In the genomic region with DNA sequence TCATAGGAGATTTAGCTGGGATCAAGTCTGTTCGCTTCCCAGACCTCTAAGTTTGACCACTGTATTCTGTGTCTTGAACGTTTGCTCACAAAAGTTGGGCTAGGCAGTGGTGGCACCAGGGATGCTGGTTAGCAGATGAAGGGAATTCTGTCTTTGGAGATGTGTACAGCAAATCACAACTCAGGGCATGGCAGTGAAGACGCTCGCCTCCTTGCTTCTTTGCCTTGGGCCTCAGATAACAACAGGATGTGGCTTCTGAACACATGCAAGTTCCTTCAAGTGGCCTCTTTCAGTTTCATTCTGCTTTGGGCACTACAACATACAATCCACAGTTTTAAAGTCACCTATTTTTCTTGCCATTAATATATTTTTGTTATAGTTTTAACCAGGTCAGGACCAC, we compare ENCODE assay signal across 9 mouse cellular contexts. TPM values are rescaled to one million over a fixed set of nuclear protein-coding genes. Genes with fewer than 3 reads are reported as not detected.
A peak's percentile ranks its signal among the peaks of the same experiment; 100 is the strongest.
DNase-seq lines count a peak whose midpoint lies in the region; ATAC-seq and TF ChIP-seq lines count a peak whose summit lies in the region.
"Had no signal": no experiment of that assay in that cellular context is flagged by ENCODE, and none has a peak within 500 bp of the region (broad histone marks: within the 10 kb centered on the region; RNA-seq: fewer than 3 reads in every experiment).

No protein-coding gene starts in this region.

- H3K27me3 ChIP-seq in thymus, adult 2 months (ENCODE audit: control insufficient read depth, insufficient read depth, low read length) = no peaks in the 10 kb centered on the region
- H3K27me3 ChIP-seq in midbrain, embryonic 16.5 days (ENCODE audit: control insufficient read depth, insufficient read depth, low read depth, low read length) = no peaks in the 10 kb centered on the region
- no peaks in the 10 kb centered on the region for H3K27me3 ChIP-seq in hindbrain, embryonic 12.5 days

- 23% methylated on average over 4 of the region's 4 CpGs for WGBS in thymus, adult 2 months
- 90% methylated on average over 4 of the region's 4 CpGs for WGBS in midbrain, embryonic 16.5 days
- 87% methylated on average over 4 of the region's 4 CpGs for WGBS in hindbrain, embryonic 12.5 days

- peak; percentile 30 for DNase-seq in kidney, postnatal 10 days
- no peak for DNase-seq in kidney, postnatal 4 days
- DNase-seq in lung, postnatal 10 days = peak; percentile 32
- DNase-seq in thymus, adult 2 months = peak; percentile 58
- DNase-seq in urinary bladder, adult 2 months (ENCODE audit: low spot score) = no peak

- H3K27ac ChIP-seq in brown adipose tissue, adult 24 weeks (replicated peaks; ENCODE audit: low read depth, low read length) = peak overlapping the region; percentile 89
- peak overlapping the region; percentile 77 for H3K27ac ChIP-seq in thymus, adult 2 months (ENCODE audit: control insufficient read depth, insufficient read depth, low read length)
- H3K27ac ChIP-seq in midbrain, embryonic 16.5 days (ENCODE audit: low read length) = no peak overlapping the region
- no peak overlapping the region for H3K27ac ChIP-seq in hindbrain, embryonic 12.5 days

- peaks cover 39% of the 10 kb centered on the region for H3K4me1 ChIP-seq in brown adipose tissue, adult 24 weeks (ENCODE audit: control insufficient read depth, insufficient read depth, insufficient read length, low read length)
- peaks cover 39% of the 10 kb centered on the region for H3K4me1 ChIP-seq in thymus, adult 2 months (replicated peaks; ENCODE audit: control insufficient read depth, insufficient read depth, low read length)
- 0 out of 2 replicates have a peak, but pooled peaks cover 2% of the 10 kb centered on the region for H3K4me1 ChIP-seq in midbrain, embryonic 16.5 days (ENCODE audit: control insufficient read depth, insufficient read depth, low read length)
- H3K4me1 ChIP-seq in hindbrain, embryonic 12.5 days = peaks cover 14% of the 10 kb centered on the region

- no peak for TF ChIP-seq CTCF in thymus, adult 2 months (IDR thresholded peaks at IDR 0.05; ENCODE audit: borderline replicate concordance, control insufficient read depth, extremely low read depth, insufficient read depth, low read length, poor library complexity)

- H3K9me3 ChIP-seq in midbrain, embryonic 16.5 days (replicated peaks; ENCODE audit: control insufficient read depth, low read length, poor library complexity, severe bottlenecking) = no peaks in the 10 kb centered on the region
- H3K9me3 ChIP-seq in hindbrain, embryonic 12.5 days (replicated peaks) = no peaks in the 10 kb centered on the region

- H3K9ac ChIP-seq in midbrain, embryonic 16.5 days (ENCODE audit: low read depth, low read length) = no peak overlapping the region
- no peak overlapping the region for H3K9ac ChIP-seq in hindbrain, embryonic 12.5 days

- no peak overlapping the region for H3K4me2 ChIP-seq in midbrain, embryonic 16.5 days (ENCODE audit: low read length)
- no peak overlapping the region for H3K4me2 ChIP-seq in hindbrain, embryonic 12.5 days (replicated peaks)

- TF ChIP-seq POLR2A in thymus, adult 2 months (IDR thresholded peaks at IDR 0.05; ENCODE audit: control insufficient read depth, extremely low read depth, insufficient read depth, low read length, poor library complexity) = no peak

- H3K36me3 ChIP-seq in thymus, adult 2 months (ENCODE audit: control insufficient read depth, insufficient read depth, low read length) = no peaks in the 10 kb centered on the region
- H3K36me3 ChIP-seq in midbrain, embryonic 16.5 days (ENCODE audit: control insufficient read depth, insufficient read depth, low read length) = no peaks in the 10 kb centered on the region
- no peaks in the 10 kb centered on the region for H3K36me3 ChIP-seq in hindbrain, embryonic 12.5 days

- no peak for ATAC-seq in midbrain, embryonic 16.5 days
- ATAC-seq in hindbrain, embryonic 12.5 days (ENCODE audit: low FRiP score) = no peak

- no peak overlapping the region for H3K4me3 ChIP-seq in brown adipose tissue, adult 24 weeks (ENCODE audit: insufficient read depth, low read depth, low read length)
- H3K4me3 ChIP-seq in thymus, adult 2 months (ENCODE audit: control insufficient read depth, insufficient read depth, low read length) = no peak overlapping the region
- H3K4me3 ChIP-seq in midbrain, embryonic 16.5 days (ENCODE audit: low read depth, low read length) = no peak overlapping the region
- no peak overlapping the region for H3K4me3 ChIP-seq in hindbrain, embryonic 12.5 days

RNA-seq across cellular contexts. Expression of a gene that starts 19.8 kb away (rescaled TPM):
- polyA plus RNA-seq in brown adipose tissue, adult 24 weeks (2012; ENCODE audit: insufficient read depth, insufficient read length, missing spikeins) = not detected in 2 replicates
- not detected in 2 replicates for polyA plus RNA-seq in thymus, adult 2 months (2012; rRNA removed)
- not detected in 2 replicates for polyA plus RNA-seq in urinary bladder, adult 2 months (2012; rRNA removed)
- polyA plus RNA-seq in midbrain, embryonic 16.5 days (2015; fragmentation: Nextera tagmentation; extraction: Ambion mirVana) = not detected in 2 replicates
- not detected in 2 replicates for polyA plus RNA-seq in hindbrain, embryonic 12.5 days (2016; fragmentation: Nextera tagmentation; extraction: Ambion mirVana)
- polyA plus RNA-seq: lung, embryonic 16.5 days had no signal

Comparison
In these comparisons a context has a peak if more than half of its experiments do, and no peak if none do; other contexts are left out.
1. DNase-seq: peak in kidney, postnatal 10 days (single experiment), lung, postnatal 10 days (single experiment) and thymus, adult 2 months (single experiment); none in kidney, postnatal 4 days (0 of 2) and urinary bladder, adult 2 months (single experiment).
2. H3K27ac ChIP-seq: peak in brown adipose tissue, adult 24 weeks (single experiment) and thymus, adult 2 months (single experiment); none in midbrain, embryonic 16.5 days (single experiment) and hindbrain, embryonic 12.5 days (single experiment).